Mouse (Mus musculus): ENCODE results near the gene Vmn1r148.
"Not testable (repeated sequence)": the region's sequence is repeated elsewhere in the genome, so short reads cannot be mapped to it uniquely, and the experiment has no call there.

Gene Vmn1r148

GRCm38 (mm10) chr7:22413283-22413682 lies at the start of gene Vmn1r148:
Gene Vmn1r148, plus strand, starts transcription at chr7:22413583.
- DNase-seq (ENCODE audit: extremely low read depth, insufficient read length, low spot score), result not testable (repeated sequence)

GRCm38 (mm10) chr7:22370939-22371338 lies 42.4 kb upstream of the Vmn1r148 start, which contains the start of gene Gm8660:
Gene Gm8660, minus strand, starts transcription at chr7:22371039.
- not testable (repeated sequence) for DNase-seq (ENCODE audit: extremely low read depth, insufficient read length, low spot score)

- DNase-seq (ENCODE audit: extremely low read depth, insufficient read length, low spot score), result not testable (repeated sequence)
Observed at GRCm38 (mm10) chr7:22438129-22438528, 24.7 kb downstream of the Vmn1r148 start, which contains the start of gene Vmn1r149. Gene Vmn1r149, minus strand, starts transcription at chr7:22438229.

- not testable (repeated sequence) for DNase-seq (ENCODE audit: extremely low read depth, insufficient read length, low spot score)
Observed at GRCm38 (mm10) chr7:22463975-22464374, 50.6 kb downstream of the Vmn1r148 start, which contains the start of gene Gm10665. Gene Gm10665, minus strand, starts transcription at chr7:22464075.
